Mouse (Mus musculus) neural tube, embryonic 13.5 days (tissue): ENCODE results near the gene Neurog2. TPM values are rescaled to one million over a fixed set of nuclear protein-coding genes. Genes with fewer than 3 reads are reported as not detected.

Experiments
- ATAC-seq: fragments of 200-750 bp; cut with Nextera tagmentation; 2 replicates; pipeline ENCODE4 v1.8.0; 2017; ENCODE audit warnings: low read depth, mild to moderate bottlenecking, moderate TSS enrichment, moderate library complexity
- H3K27ac ChIP-seq: fragments of 300-500 bp; sonication (generic); replicated peaks from 2 replicates; pipeline ENCODE4 v1.5.1; 2015; ENCODE audit warnings: moderate library complexity, mild to moderate bottlenecking, inconsistent platforms
- H3K27me3 ChIP-seq: fragments of 300-500 bp; sonication (generic); 2 replicates; pipeline ENCODE4 v1.6.1; 2015; ENCODE audit warnings: mild to moderate bottlenecking, inconsistent platforms
- H3K36me3 ChIP-seq: fragments of 300-500 bp; sonication (generic); 2 replicates; pipeline ENCODE4 v1.6.1; 2015; ENCODE audit warnings: mild to moderate bottlenecking, inconsistent platforms
- H3K4me1 ChIP-seq: fragments of 300-500 bp; sonication (generic); replicated peaks from 2 replicates; pipeline ENCODE4 v1.6.1; 2015; ENCODE audit warnings: inconsistent platforms
- H3K4me2 ChIP-seq: fragments of 300-500 bp; sonication (generic); 2 replicates; pipeline ENCODE4 v1.6.1; 2015; ENCODE audit warnings: inconsistent platforms, mild to moderate bottlenecking, moderate library complexity
- H3K4me3 ChIP-seq: fragments of 300-500 bp; sonication (generic); 2 replicates; pipeline ENCODE4 v1.5.1; 2015; ENCODE audit warnings: mild to moderate bottlenecking, inconsistent platforms
- H3K9ac ChIP-seq: fragments of 300-500 bp; sonication (generic); 2 replicates; pipeline ENCODE4 v1.6.1; 2015; ENCODE audit warnings: moderate library complexity, mild to moderate bottlenecking, inconsistent platforms
- H3K9me3 ChIP-seq: fragments of 300-500 bp; sonication (generic); 2 replicates; pipeline ENCODE4 v1.6.1; 2016; ENCODE audit warnings: inconsistent platforms
- WGBS: fragments of 180-500 bp; shearing (Covaris S2); methylation state at CpG from one replicate; pipeline ENCODE4 v1.1.7; 2015; 5-methylcytosine and 5-hydroxymethylcytosine counted together
- polyA plus RNA-seq: library from polyadenylated mRNA; unstranded; fragments of >200 nt; fragmentation: Nextera tagmentation; extraction: Ambion mirVana; gene quantifications from 2 replicates; pipeline ENCODE4 v1.2.1, GENCODE M21; 2015

Neurog2 gene
- polyA plus RNA-seq, 1 experiment from 2014 or later, result 10.1 TPM

- H3K4me2 ChIP-seq, result peak overlapping the region; percentile 92; the same call in 1 of the 2 replicates
- peaks cover 88% of the 10 kb centered on the region for H3K27me3 ChIP-seq
- no peak overlapping the region for H3K9ac ChIP-seq
- ATAC-seq, result no peak
- no peak overlapping the region for H3K4me3 ChIP-seq
- no peaks in the 10 kb centered on the region for H3K36me3 ChIP-seq
- WGBS, result 2% methylated on average over 17 of the region's 17 CpGs
- no peaks in the 10 kb centered on the region for H3K9me3 ChIP-seq
- peaks cover 55% of the 10 kb centered on the region for H3K4me1 ChIP-seq
- H3K27ac ChIP-seq, result no peak overlapping the region
These were observed 2.1 kb upstream of the Neurog2 start for GRCm38 (mm10) chr3:127630735-127631372.

- H3K9me3 ChIP-seq, result no peaks in the 10 kb centered on the region
- H3K27me3 ChIP-seq, result peaks cover 87% of the 10 kb centered on the region
- no peak overlapping the region for H3K9ac ChIP-seq
- H3K4me1 ChIP-seq, result peaks cover 51% of the 10 kb centered on the region
- 0 out of 2 replicates have a peak overlapping the region, but pooled peaks have one; percentile 55 for H3K4me3 ChIP-seq
- no peak for ATAC-seq
- no peak overlapping the region for H3K27ac ChIP-seq
- WGBS, result 0% methylated on average over 10 of the region's 10 CpGs
- H3K4me2 ChIP-seq, result peak overlapping the region; percentile 92; the same call in 1 of the 2 replicates
- H3K36me3 ChIP-seq, result no peaks in the 10 kb centered on the region
These were observed 1.4 kb upstream of the Neurog2 start for GRCm38 (mm10) chr3:127631582-127631981.

- peaks cover 46% of the 10 kb centered on the region for H3K4me1 ChIP-seq
- peaks cover 87% of the 10 kb centered on the region for H3K27me3 ChIP-seq
- under 1% methylated on average over 32 of the region's 32 CpGs for WGBS
- peak overlapping the region; percentile 55 for H3K4me3 ChIP-seq
- peak overlapping the region; percentile 79 for H3K27ac ChIP-seq
- H3K4me2 ChIP-seq, result peak overlapping the region; percentile 92
- H3K9me3 ChIP-seq, result no peaks in the 10 kb centered on the region
- peak; percentile 74 for ATAC-seq
- peak overlapping the region; percentile 70 for H3K9ac ChIP-seq
- no peaks in the 10 kb centered on the region for H3K36me3 ChIP-seq
These were observed 404 bp upstream of the Neurog2 start for GRCm38 (mm10) chr3:127632531-127632930.

- peak; percentile 88 for ATAC-seq
- H3K27ac ChIP-seq, result peak overlapping the region; percentile 79
- H3K36me3 ChIP-seq, result no peaks in the 10 kb centered on the region
- peak overlapping the region; percentile 70 for H3K9ac ChIP-seq
- H3K4me3 ChIP-seq, result peak overlapping the region; percentile 55
- under 1% methylated on average over 58 of the region's 58 CpGs for WGBS
- H3K9me3 ChIP-seq, result no peaks in the 10 kb centered on the region
- peaks cover 87% of the 10 kb centered on the region for H3K27me3 ChIP-seq
- H3K4me2 ChIP-seq, result peak overlapping the region; percentile 92
- peaks cover 34% of the 10 kb centered on the region for H3K4me1 ChIP-seq
These were observed 1.4 kb downstream of the Neurog2 start for GRCm38 (mm10) chr3:127634101-127634983.

- 6% methylated on average over 3 of the region's 3 CpGs for WGBS
- H3K9me3 ChIP-seq, result no peaks in the 10 kb centered on the region
- peak overlapping the region; percentile 92 for H3K4me2 ChIP-seq
- 0 out of 2 replicates have a peak overlapping the region, but pooled peaks have one; percentile 79 for H3K27ac ChIP-seq
- peak overlapping the region; percentile 55 for H3K4me3 ChIP-seq
- no peak for ATAC-seq
- peaks cover 87% of the 10 kb centered on the region for H3K27me3 ChIP-seq
- H3K4me1 ChIP-seq, result peaks cover 40% of the 10 kb centered on the region
- H3K36me3 ChIP-seq, result no peaks in the 10 kb centered on the region
- no peak overlapping the region for H3K9ac ChIP-seq
These were observed 2.0 kb downstream of the Neurog2 start for GRCm38 (mm10) chr3:127634984-127635349.

GRCm38 (mm10) chr3:127639875-127640761 is 7.2 kb downstream of the Neurog2 start:
- Histone ChIP-seq H3K27me3 (peaks cover 88% of the 10 kb centered on the region), H3K4me1 (peaks cover 33% of the 10 kb centered on the region), H3K9ac (0 out of 2 replicates have a peak overlapping the region, but pooled peaks have one; percentile 47), H3K36me3 (no peaks in the 10 kb centered on the region), H3K4me2 (peak overlapping the region; percentile 41), H3K9me3 (no peaks in the 10 kb centered on the region), H3K27ac (no peak overlapping the region), H3K4me3 (peak overlapping the region; percentile 17)
- peak; percentile 82 for ATAC-seq
- WGBS, result under 1% methylated on average over 36 of the region's 36 CpGs

GRCm38 (mm10) chr3:127640762-127641700 is 8.1 kb downstream of the Neurog2 start:
- peak; percentile 54; the same call in 1 of the 2 replicates for ATAC-seq
- no peak overlapping the region for H3K9ac ChIP-seq
- H3K4me3 ChIP-seq, result peak overlapping the region; percentile 15; the same call in 1 of the 2 replicates
- H3K27ac ChIP-seq, result no peak overlapping the region
- peaks cover 90% of the 10 kb centered on the region for H3K27me3 ChIP-seq
- no peaks in the 10 kb centered on the region for H3K36me3 ChIP-seq
- H3K4me1 ChIP-seq, result peaks cover 35% of the 10 kb centered on the region
- 4% methylated on average over 37 of the region's 37 CpGs for WGBS
- peak overlapping the region; percentile 41 for H3K4me2 ChIP-seq
- H3K9me3 ChIP-seq, result no peaks in the 10 kb centered on the region

- no peaks in the 10 kb centered on the region for H3K36me3 ChIP-seq
- no peaks in the 10 kb centered on the region for H3K9me3 ChIP-seq
- peaks cover 42% of the 10 kb centered on the region for H3K4me1 ChIP-seq
- no peak overlapping the region for H3K4me3 ChIP-seq
- H3K9ac ChIP-seq, result no peak overlapping the region
- H3K27me3 ChIP-seq, result peaks cover 88% of the 10 kb centered on the region
- H3K4me2 ChIP-seq, result peak overlapping the region; percentile 25; the same call in 1 of the 2 replicates
- ATAC-seq, result no peak
- 3% methylated on average over 5 of the region's 5 CpGs for WGBS
- H3K27ac ChIP-seq, result no peak overlapping the region
These were observed 9.3 kb downstream of the Neurog2 start for GRCm38 (mm10) chr3:127642211-127642610.

GRCm38 (mm10) chr3:127646156-127646825 is 13.4 kb downstream of the Neurog2 start:
- H3K27me3 ChIP-seq, result peaks cover 53% of the 10 kb centered on the region
- 43% methylated on average over 18 of the region's 18 CpGs for WGBS
- H3K27ac ChIP-seq, result no peak overlapping the region
- H3K9ac ChIP-seq, result no peak overlapping the region
- peaks cover 23% of the 10 kb centered on the region for H3K4me1 ChIP-seq
- no peak overlapping the region for H3K4me3 ChIP-seq
- peak; percentile 33; the same call in 1 of the 2 replicates for ATAC-seq
- no peak overlapping the region for H3K4me2 ChIP-seq
- no peaks in the 10 kb centered on the region for H3K36me3 ChIP-seq
- no peaks in the 10 kb centered on the region for H3K9me3 ChIP-seq
